Mouse (Mus musculus): ENCODE measurements around the gene Pde10a. TPM values are rescaled to one million over a fixed set of nuclear protein-coding genes. Genes with fewer than 3 reads are reported as not detected.

Pde10a gene
- polyA plus RNA-seq, 1 experiment, result 2.0 TPM

DNA sequence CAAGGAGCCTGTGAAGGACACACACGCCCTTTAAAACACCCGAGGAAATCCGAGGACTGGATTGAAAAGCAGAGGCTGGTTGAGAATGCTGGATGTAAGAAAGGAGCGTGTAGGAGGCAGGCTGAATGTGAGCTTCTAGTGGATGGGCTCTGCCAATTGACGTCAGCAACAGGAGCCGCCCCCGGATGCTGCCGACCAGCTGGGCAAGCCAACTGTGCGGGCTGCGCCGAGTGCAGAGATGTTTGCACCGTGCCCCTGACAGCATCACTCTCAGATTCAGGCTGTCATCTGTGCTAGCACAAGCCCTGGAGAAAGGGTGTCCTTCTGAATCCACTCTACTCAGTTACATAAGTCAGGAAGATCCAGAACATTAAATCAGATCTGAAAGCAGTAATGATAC is 37.3 kb upstream of the Pde10a start:
- Histone ChIP-seq H3K4me1 (ENCODE audit: control insufficient read depth, insufficient read depth, low read length) (no peaks in the 10 kb centered on the region), H3K36me3 (ENCODE audit: control insufficient read depth, insufficient read depth, low read length) (no peaks in the 10 kb centered on the region), H3K27me3 (replicated peaks; ENCODE audit: control insufficient read depth, insufficient read depth, low read length) (no peaks in the 10 kb centered on the region), H3K4me3 (ENCODE audit: insufficient read depth, low read depth, low read length) (no peak overlapping the region), H3K27ac (ENCODE audit: insufficient read depth, low read depth, low read length) (no peak overlapping the region; the same call in 1 of the 2 replicates)
- peak; percentile 10 for DNase-seq
- 16% methylated on average over 12 of the region's 12 CpGs for WGBS
- TF ChIP-seq CTCF (conservative IDR thresholded peaks at IDR 0.05; ENCODE audit: insufficient read depth, insufficient read length, low read depth, low read length), result no peak
- no peak for TF ChIP-seq POLR2A (IDR thresholded peaks at IDR 0.05; ENCODE audit: low read depth, low read length)

DNA sequence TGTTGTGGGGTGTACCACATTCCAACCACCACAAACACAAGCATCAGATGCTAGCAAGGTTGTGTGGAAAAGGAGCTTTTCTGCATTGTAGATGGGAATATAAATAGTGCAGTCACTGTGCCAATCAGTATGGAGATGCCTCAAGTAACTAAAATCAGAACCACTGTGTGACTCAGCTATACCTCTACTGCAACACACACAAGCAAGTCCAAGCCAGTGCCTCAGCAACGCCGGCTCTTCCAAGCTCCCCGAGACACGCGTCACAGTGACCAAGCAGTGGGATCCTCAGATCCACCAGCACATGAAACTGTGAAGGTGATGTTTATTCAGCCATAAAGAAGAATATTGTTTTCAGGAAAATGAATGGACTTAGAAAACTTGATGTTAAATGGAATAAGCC is 34.2 kb upstream of the Pde10a start:
- no peak overlapping the region for H3K27ac ChIP-seq (ENCODE audit: insufficient read depth, low read depth, low read length)
- H3K4me3 ChIP-seq (ENCODE audit: insufficient read depth, low read depth, low read length), result no peak overlapping the region
- 86% methylated on average over 5 of the region's 5 CpGs for WGBS
- no peak for TF ChIP-seq CTCF (conservative IDR thresholded peaks at IDR 0.05; ENCODE audit: insufficient read depth, insufficient read length, low read depth, low read length)
- TF ChIP-seq POLR2A (IDR thresholded peaks at IDR 0.05; ENCODE audit: low read depth, low read length), result no peak
- no peaks in the 10 kb centered on the region for H3K36me3 ChIP-seq (ENCODE audit: control insufficient read depth, insufficient read depth, low read length)
- no peaks in the 10 kb centered on the region for H3K27me3 ChIP-seq (replicated peaks; ENCODE audit: control insufficient read depth, insufficient read depth, low read length)
- H3K4me1 ChIP-seq (ENCODE audit: control insufficient read depth, insufficient read depth, low read length), result no peaks in the 10 kb centered on the region
- no peak for DNase-seq

DNA sequence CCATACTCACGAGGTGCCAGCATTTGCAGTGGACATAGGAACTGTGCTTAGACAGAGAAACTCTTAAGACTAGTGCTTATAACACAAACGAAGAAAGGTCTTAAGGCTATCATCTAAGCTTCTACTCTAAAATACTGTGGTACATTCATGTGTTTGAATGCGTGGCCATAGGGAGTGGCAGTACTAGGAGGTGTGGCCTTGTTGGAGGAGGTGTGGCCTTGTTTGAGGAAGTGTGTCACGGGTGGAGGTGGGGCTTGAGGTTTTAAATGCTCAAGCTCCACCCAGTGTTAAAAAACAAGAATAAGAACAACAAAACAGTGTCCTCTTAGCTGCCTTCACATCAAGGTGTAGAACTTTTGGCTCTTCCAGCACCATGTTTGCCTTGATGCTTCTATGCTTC is 31.7 kb upstream of the Pde10a start:
- no peak for TF ChIP-seq CTCF (conservative IDR thresholded peaks at IDR 0.05; ENCODE audit: insufficient read depth, insufficient read length, low read depth, low read length)
- no peak for TF ChIP-seq POLR2A (IDR thresholded peaks at IDR 0.05; ENCODE audit: low read depth, low read length)
- no peak for DNase-seq
- Histone ChIP-seq H3K4me3 (ENCODE audit: insufficient read depth, low read depth, low read length) (no peak overlapping the region), H3K36me3 (ENCODE audit: control insufficient read depth, insufficient read depth, low read length) (no peaks in the 10 kb centered on the region), H3K4me1 (ENCODE audit: control insufficient read depth, insufficient read depth, low read length) (no peaks in the 10 kb centered on the region), H3K27me3 (replicated peaks; ENCODE audit: control insufficient read depth, insufficient read depth, low read length) (no peaks in the 10 kb centered on the region), H3K27ac (ENCODE audit: insufficient read depth, low read depth, low read length) (no peak overlapping the region)
- 88% methylated on average over 4 of the region's 4 CpGs for WGBS

DNA sequence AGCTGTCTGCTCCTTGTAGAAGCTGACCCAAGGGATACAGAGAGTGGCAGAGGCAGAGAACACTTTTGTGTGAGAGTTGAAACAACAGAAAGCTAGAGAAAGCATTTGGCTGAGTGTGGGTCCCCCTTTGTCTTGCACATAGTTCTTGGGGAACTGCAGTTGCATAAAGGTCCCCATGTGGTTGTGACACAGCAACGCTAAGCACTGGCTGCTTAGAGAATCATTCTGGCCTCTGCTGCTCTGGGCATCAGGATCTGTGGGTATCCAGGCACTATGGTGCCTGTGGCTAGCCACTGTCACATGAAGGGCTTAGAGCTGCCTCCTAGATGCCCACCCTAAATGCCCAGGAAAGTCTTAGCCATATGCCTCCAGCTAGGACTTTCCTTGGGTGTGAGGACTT is 27.0 kb upstream of the Pde10a start:
- no peaks in the 10 kb centered on the region for H3K4me1 ChIP-seq (ENCODE audit: control insufficient read depth, insufficient read depth, low read length)
- TF ChIP-seq CTCF (conservative IDR thresholded peaks at IDR 0.05; ENCODE audit: insufficient read depth, insufficient read length, low read depth, low read length) (no peak), POLR2A (IDR thresholded peaks at IDR 0.05; ENCODE audit: low read depth, low read length) (no peak)
- DNase-seq, result no peak
- H3K36me3 ChIP-seq (ENCODE audit: control insufficient read depth, insufficient read depth, low read length), result no peaks in the 10 kb centered on the region
- H3K4me3 ChIP-seq (ENCODE audit: insufficient read depth, low read depth, low read length), result no peak overlapping the region
- 77% methylated on average over 1 of the region's 1 CpGs for WGBS
- no peak overlapping the region for H3K27ac ChIP-seq (ENCODE audit: insufficient read depth, low read depth, low read length)
- no peaks in the 10 kb centered on the region for H3K27me3 ChIP-seq (replicated peaks; ENCODE audit: control insufficient read depth, insufficient read depth, low read length)

DNA sequence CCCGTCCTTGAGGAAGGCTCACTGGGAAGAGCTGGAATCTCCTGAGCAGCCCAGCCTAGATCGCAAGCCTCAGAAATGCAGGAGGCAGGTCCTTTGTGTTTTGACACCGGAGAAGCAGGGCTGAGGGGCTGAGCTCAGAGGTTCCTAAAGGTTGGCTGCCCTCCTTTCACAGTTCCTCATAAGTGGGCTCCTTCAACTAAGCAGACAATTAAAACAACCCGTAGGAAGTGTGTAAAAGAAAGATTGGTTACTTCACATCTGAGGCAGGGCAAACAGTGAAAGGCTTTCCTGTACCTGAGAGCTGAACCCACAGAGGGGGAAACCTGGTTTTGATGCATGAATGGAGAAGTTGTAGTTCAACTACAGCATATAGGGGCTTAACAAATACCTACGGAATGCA is 26.5 kb upstream of the Pde10a start:
- no peak overlapping the region for H3K27ac ChIP-seq (ENCODE audit: insufficient read depth, low read depth, low read length)
- TF ChIP-seq POLR2A (IDR thresholded peaks at IDR 0.05; ENCODE audit: low read depth, low read length), result no peak
- no peak for TF ChIP-seq CTCF (conservative IDR thresholded peaks at IDR 0.05; ENCODE audit: insufficient read depth, insufficient read length, low read depth, low read length)
- DNase-seq, result no peak
- H3K4me1 ChIP-seq (ENCODE audit: control insufficient read depth, insufficient read depth, low read length), result no peaks in the 10 kb centered on the region
- no peaks in the 10 kb centered on the region for H3K36me3 ChIP-seq (ENCODE audit: control insufficient read depth, insufficient read depth, low read length)
- H3K27me3 ChIP-seq (replicated peaks; ENCODE audit: control insufficient read depth, insufficient read depth, low read length), result no peaks in the 10 kb centered on the region
- WGBS, result 48% methylated on average over 5 of the region's 5 CpGs
- no peak overlapping the region for H3K4me3 ChIP-seq (ENCODE audit: insufficient read depth, low read depth, low read length)

DNA sequence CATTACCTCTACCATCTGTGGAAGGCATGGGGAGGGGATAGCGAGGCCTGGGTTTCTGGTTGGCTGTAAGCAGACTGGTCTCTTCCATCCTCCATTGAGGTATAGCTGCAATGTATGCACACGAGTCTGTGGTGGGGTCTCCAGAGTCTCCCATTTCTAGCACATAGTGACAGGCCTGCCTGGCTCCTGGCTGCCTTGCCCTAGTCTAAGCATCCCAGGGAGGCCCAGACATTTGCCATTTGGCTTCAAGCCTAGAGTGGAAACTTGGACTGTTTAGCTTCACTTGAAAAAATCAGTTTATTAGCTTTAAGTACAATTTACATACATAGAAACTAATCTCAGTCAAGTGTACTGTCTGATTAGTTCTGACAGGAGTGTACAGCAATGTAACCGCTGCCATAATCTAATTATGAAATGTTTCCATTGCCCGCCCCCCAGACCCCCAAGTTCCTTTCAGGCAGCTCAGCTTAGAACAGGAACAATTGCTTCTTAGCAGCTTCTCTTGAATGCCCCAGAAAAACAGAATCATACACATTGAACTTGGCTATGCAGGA is 25.5 kb upstream of the Pde10a start:
- no peaks in the 10 kb centered on the region for H3K27me3 ChIP-seq (replicated peaks; ENCODE audit: control insufficient read depth, insufficient read depth, low read length)
- TF ChIP-seq POLR2A (IDR thresholded peaks at IDR 0.05; ENCODE audit: low read depth, low read length) (no peak), CTCF (conservative IDR thresholded peaks at IDR 0.05; ENCODE audit: insufficient read depth, insufficient read length, low read depth, low read length) (no peak)
- no peak for DNase-seq
- WGBS, result 81% methylated on average over 4 of the region's 4 CpGs
- H3K36me3 ChIP-seq (ENCODE audit: control insufficient read depth, insufficient read depth, low read length), result no peaks in the 10 kb centered on the region
- H3K27ac ChIP-seq (ENCODE audit: insufficient read depth, low read depth, low read length), result no peak overlapping the region
- no peak overlapping the region for H3K4me3 ChIP-seq (ENCODE audit: insufficient read depth, low read depth, low read length)
- no peaks in the 10 kb centered on the region for H3K4me1 ChIP-seq (ENCODE audit: control insufficient read depth, insufficient read depth, low read length)

DNA sequence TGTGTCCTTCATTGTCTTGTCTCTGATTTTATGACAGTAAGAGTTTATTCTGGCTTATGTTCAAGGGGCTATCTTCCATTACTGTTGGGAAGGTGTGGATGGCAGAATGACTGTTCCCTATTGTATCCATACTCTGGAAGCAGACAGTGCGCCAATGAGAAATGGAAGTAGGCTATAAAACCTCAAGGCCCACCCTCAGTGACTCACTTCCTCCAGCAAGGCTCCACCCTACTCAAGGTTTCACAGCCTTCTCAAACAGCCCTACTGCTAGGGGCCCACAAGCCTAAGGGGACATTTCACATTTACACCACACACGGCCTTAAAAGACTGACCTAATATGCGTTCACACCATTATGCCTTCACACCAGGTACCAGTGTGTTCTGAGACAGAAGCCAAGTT is 20.8 kb upstream of the Pde10a start:
- WGBS, result 87% methylated on average over 3 of the region's 3 CpGs
- no peak for TF ChIP-seq CTCF (conservative IDR thresholded peaks at IDR 0.05; ENCODE audit: insufficient read depth, insufficient read length, low read depth, low read length)
- no peak for TF ChIP-seq POLR2A (IDR thresholded peaks at IDR 0.05; ENCODE audit: low read depth, low read length)

More for the DNA sequence above, 20.8 kb upstream of the Pde10a start:
- DNase-seq, result no peak
- Histone ChIP-seq H3K36me3 (ENCODE audit: control insufficient read depth, insufficient read depth, low read length) (no peaks in the 10 kb centered on the region), H3K27me3 (replicated peaks; ENCODE audit: control insufficient read depth, insufficient read depth, low read length) (no peaks in the 10 kb centered on the region), H3K27ac (ENCODE audit: insufficient read depth, low read depth, low read length) (no peak overlapping the region), H3K4me3 (ENCODE audit: insufficient read depth, low read depth, low read length) (no peak overlapping the region), H3K4me1 (ENCODE audit: control insufficient read depth, insufficient read depth, low read length) (no peaks in the 10 kb centered on the region)
